Mouse (Mus musculus): ENCODE results near the gene Tmem114. TPM values are rescaled to one million over a fixed set of nuclear protein-coding genes. Genes with fewer than 3 reads are reported as not detected.

Gene Tmem114
- total RNA-seq (2023) = not detected

GRCm38 (mm10) chr16:8424971-8425330 is at the start of gene Tmem114:
Tmem114 (minus strand) TSS chr16:8425136.

GRCm38 (mm10) chr16:8470603-8471481 is 45.9 kb upstream of the Tmem114 start, which contains the start of gene Mettl22:
Mettl22 (plus strand) TSS chr16:8470788.

Other genes with a start within 250 kb of the Tmem114 start
- 10 to 100 TPM; 18.0 to 22.4 TPM for gene Mettl22, start 45.7 kb upstream of the Tmem114 start, total RNA-seq (2023)
- not detected for gene Abat, start 88.3 kb upstream of the Tmem114 start, total RNA-seq (2023)
- 10 to 100 TPM; 85.6 to 95.8 TPM for gene Pmm2, start 212.5 kb upstream of the Tmem114 start, total RNA-seq (2023)
- 10 to 100 TPM in 1 of 2 experiments, 1 to 10 TPM in 1; 9.9 to 12.0 TPM for gene Tmem186, start 212.6 kb upstream of the Tmem114 start, total RNA-seq (2023)
- gene Carhsp1, start 247.0 kb upstream of the Tmem114 start, total RNA-seq (2023) = 10 to 100 TPM; 16.9 to 17.8 TPM